Mouse (Mus musculus) embryonic facial prominence, embryonic 12.5 days (tissue): ENCODE results near the gene Gng12. TPM values are rescaled to one million over a fixed set of nuclear protein-coding genes. Genes with fewer than 3 reads are reported as not detected.
A peak's percentile ranks its signal among the peaks of the same experiment; 100 is the strongest.
"Not testable (repeated sequence)": the region's sequence is repeated elsewhere in the genome, so short reads cannot be mapped to it uniquely, and the experiment has no call there.

Source experiments
- ATAC-seq: fragments of 200-750 bp; cut with Nextera tagmentation; 2 replicates; pipeline ENCODE4 v1.8.0; 2017; ENCODE audit not compliant: insufficient number of reproducible peaks, insufficient read depth, low FRiP score, low TSS enrichment
- H3K27ac ChIP-seq: fragments of 300-500 bp; sonication (generic); 2 replicates; pipeline ENCODE4 v1.5.1; 2016; ENCODE audit warnings: mild to moderate bottlenecking
- H3K27me3 ChIP-seq: fragments of 300-500 bp; sonication (generic); 2 replicates; pipeline ENCODE4 v1.6.1; 2016; ENCODE audit warnings: mild to moderate bottlenecking, moderate library complexity
- H3K36me3 ChIP-seq: fragments of 300-500 bp; sonication (generic); 2 replicates; pipeline ENCODE4 v1.6.1; 2016; ENCODE audit warnings: mild to moderate bottlenecking
- H3K4me1 ChIP-seq: fragments of 300-500 bp; sonication (generic); 2 replicates; pipeline ENCODE4 v1.6.1; 2016
- H3K4me2 ChIP-seq: fragments of 300-500 bp; sonication (generic); replicated peaks from 2 replicates; pipeline ENCODE4 v1.6.1; 2016; ENCODE audit warnings: mild to moderate bottlenecking, moderate library complexity
- H3K4me3 ChIP-seq: fragments of 300-500 bp; sonication (generic); 2 replicates; pipeline ENCODE4 v1.5.1; 2016; ENCODE audit warnings: mild to moderate bottlenecking
- H3K9ac ChIP-seq: fragments of 300-500 bp; sonication (generic); 2 replicates; pipeline ENCODE4 v1.6.1; 2016; ENCODE audit warnings: mild to moderate bottlenecking, moderate library complexity
- H3K9me3 ChIP-seq: fragments of 300-500 bp; sonication (generic); 2 replicates; pipeline ENCODE4 v1.6.1; 2016; ENCODE audit warnings: mild to moderate bottlenecking, moderate library complexity
- WGBS: fragments of 180-500 bp; shearing (Covaris S2); methylation state at CpG from one replicate; pipeline ENCODE4 v1.1.7; 2016; 5-methylcytosine and 5-hydroxymethylcytosine counted together
- polyA plus RNA-seq: library from polyadenylated mRNA; unstranded; fragments of >200 nt; fragmentation: Nextera tagmentation; extraction: Ambion mirVana; gene quantifications from 2 replicates; pipeline ENCODE4 v1.2.1, GENCODE M21; 2016

The Gng12 gene
- polyA plus RNA-seq, result 48.2 and 55.7 TPM in 2 replicates

- H3K4me2 ChIP-seq, result peak within 1 kb of the TSS; percentile 80
- WGBS, result under 1% methylated on average over 75 of the region's 98 CpGs
- peaks cover 12% of the 10 kb centered on the region; the same call in 1 of the 2 replicates for H3K4me1 ChIP-seq
- H3K27me3 ChIP-seq, result no peaks in the 10 kb centered on the region; the same call in 1 of the 2 replicates
- peak within 1 kb of the TSS; percentile 87 for H3K9ac ChIP-seq
- peak within 1 kb of the TSS; percentile 80 for H3K4me3 ChIP-seq
- ATAC-seq, result peak; percentile 89
- H3K9me3 ChIP-seq, result no peaks in the 10 kb centered on the region
- H3K36me3 ChIP-seq, result no peaks in the 10 kb centered on the region
- 0 out of 2 replicates have a peak within 1 kb of the TSS, but pooled peaks have one; percentile 17 for H3K27ac ChIP-seq
These were observed at the start of gene Gng12 for GRCm38 (mm10) chr6:66896119-66896920. TSS of gene Gng12 (plus strand) at chr6:66896397.

- H3K27me3 ChIP-seq, result no peaks in the 10 kb centered on the region
- 21% methylated on average over 4 of the region's 4 CpGs for WGBS
- no peaks in the 10 kb centered on the region for H3K9me3 ChIP-seq
- no peak overlapping the region for H3K4me3 ChIP-seq
- ATAC-seq, result no peak
- H3K27ac ChIP-seq, result no peak overlapping the region
- no peaks in the 10 kb centered on the region for H3K36me3 ChIP-seq
- no peaks in the 10 kb centered on the region for H3K4me1 ChIP-seq
- no peak overlapping the region for H3K9ac ChIP-seq
- no peak overlapping the region for H3K4me2 ChIP-seq
These were observed 47.3 kb upstream of the Gng12 start for GRCm38 (mm10) chr6:66848936-66849335.

- H3K27ac ChIP-seq, result no peak overlapping the region
- H3K27me3 ChIP-seq, result no peaks in the 10 kb centered on the region
- no peaks in the 10 kb centered on the region for H3K36me3 ChIP-seq
- H3K9ac ChIP-seq, result no peak overlapping the region
- H3K4me1 ChIP-seq, result no peaks in the 10 kb centered on the region
- no peak overlapping the region for H3K4me2 ChIP-seq
- H3K4me3 ChIP-seq, result no peak overlapping the region
- H3K9me3 ChIP-seq, result no peaks in the 10 kb centered on the region
- no peak for ATAC-seq
These were observed 40.0 kb upstream of the Gng12 start for GRCm38 (mm10) chr6:66856236-66856635.

GRCm38 (mm10) chr6:66858356-66858755 lies 37.8 kb upstream of the Gng12 start:
- Histone ChIP-seq H3K4me2 (no peak overlapping the region), H3K4me3 (no peak overlapping the region), H3K4me1 (no peaks in the 10 kb centered on the region), H3K27me3 (no peaks in the 10 kb centered on the region), H3K27ac (no peak overlapping the region), H3K9ac (no peak overlapping the region), H3K9me3 (no peaks in the 10 kb centered on the region), H3K36me3 (no peaks in the 10 kb centered on the region)
- WGBS, result 92% methylated on average over 1 of the region's 1 CpGs
- ATAC-seq, result no peak

- Histone ChIP-seq H3K9ac (no peak overlapping the region), H3K4me3 (no peak overlapping the region), H3K27me3 (no peaks in the 10 kb centered on the region), H3K36me3 (no peaks in the 10 kb centered on the region), H3K4me2 (no peak overlapping the region), H3K27ac (no peak overlapping the region), H3K9me3 (no peaks in the 10 kb centered on the region), H3K4me1 (no peaks in the 10 kb centered on the region)
- ATAC-seq, result no peak
These were observed 36.8 kb upstream of the Gng12 start for GRCm38 (mm10) chr6:66859391-66859790.

- no peak overlapping the region for H3K9ac ChIP-seq
- no peaks in the 10 kb centered on the region for H3K36me3 ChIP-seq
- no peaks in the 10 kb centered on the region for H3K9me3 ChIP-seq
- H3K4me3 ChIP-seq, result no peak overlapping the region
- ATAC-seq, result no peak
- no peaks in the 10 kb centered on the region for H3K4me1 ChIP-seq
- H3K27me3 ChIP-seq, result no peaks in the 10 kb centered on the region
- WGBS, result 77% methylated on average over 2 of the region's 2 CpGs
- H3K27ac ChIP-seq, result no peak overlapping the region
- H3K4me2 ChIP-seq, result no peak overlapping the region
These were observed 31.7 kb upstream of the Gng12 start for GRCm38 (mm10) chr6:66864463-66864862.

- H3K27me3 ChIP-seq, result no peaks in the 10 kb centered on the region
These were observed 29.9 kb upstream of the Gng12 start for GRCm38 (mm10) chr6:66866295-66866694.

GRCm38 (mm10) chr6:66877048-66877447 lies 19.1 kb upstream of the Gng12 start:
- H3K4me3 ChIP-seq, H3K27ac ChIP-seq, H3K36me3 ChIP-seq, ATAC-seq, H3K9ac ChIP-seq, H3K27me3 ChIP-seq, H3K4me2 ChIP-seq, H3K4me1 ChIP-seq, H3K9me3 ChIP-seq: not testable (repeated sequence)
- WGBS, result 93% methylated on average over 13 of the region's 13 CpGs

More at GRCm38 (mm10) chr6:66866295-66866694, 29.9 kb upstream of the Gng12 start:
- WGBS, result 95% methylated on average over 1 of the region's 1 CpGs
- ATAC-seq, result no peak
- H3K27ac ChIP-seq, result no peak overlapping the region
- H3K36me3 ChIP-seq, result no peaks in the 10 kb centered on the region
- H3K9me3 ChIP-seq, result no peaks in the 10 kb centered on the region
- no peak overlapping the region for H3K4me3 ChIP-seq
- H3K4me2 ChIP-seq, result no peak overlapping the region
- H3K4me1 ChIP-seq, result no peaks in the 10 kb centered on the region
- H3K9ac ChIP-seq, result no peak overlapping the region

GRCm38 (mm10) chr6:66890349-66891158 lies 5.6 kb upstream of the Gng12 start:
- no peak for ATAC-seq
- Histone ChIP-seq H3K9ac (no peak overlapping the region), H3K36me3 (no peaks in the 10 kb centered on the region), H3K9me3 (no peaks in the 10 kb centered on the region), H3K4me1 (no peaks in the 10 kb centered on the region), H3K4me2 (no peak overlapping the region), H3K27ac (no peak overlapping the region), H3K27me3 (no peaks in the 10 kb centered on the region; the same call in 1 of the 2 replicates), H3K4me3 (no peak overlapping the region)
- WGBS, result 85% methylated on average over 3 of the region's 3 CpGs

- no peaks in the 10 kb centered on the region for H3K36me3 ChIP-seq
- no peak overlapping the region for H3K9ac ChIP-seq
- no peak overlapping the region for H3K4me2 ChIP-seq
- H3K27me3 ChIP-seq, result no peaks in the 10 kb centered on the region; the same call in 1 of the 2 replicates
- H3K9me3 ChIP-seq, result no peaks in the 10 kb centered on the region
- WGBS, result 78% methylated on average over 5 of the region's 5 CpGs
- H3K27ac ChIP-seq, result no peak overlapping the region
- peaks cover 12% of the 10 kb centered on the region; the same call in 1 of the 2 replicates for H3K4me1 ChIP-seq
- no peak for ATAC-seq
- H3K4me3 ChIP-seq, result no peak overlapping the region
These were observed 2.2 kb upstream of the Gng12 start for GRCm38 (mm10) chr6:66893950-66894349.

- ATAC-seq, result no peak
- no peaks in the 10 kb centered on the region for H3K36me3 ChIP-seq
- no peaks in the 10 kb centered on the region for H3K9me3 ChIP-seq
- H3K4me1 ChIP-seq, result peaks cover 12% of the 10 kb centered on the region; the same call in 1 of the 2 replicates
- no peak overlapping the region for H3K27ac ChIP-seq
- 63% methylated on average over 1 of the region's 1 CpGs for WGBS
- H3K4me3 ChIP-seq, result no peak overlapping the region
- no peaks in the 10 kb centered on the region; the same call in 1 of the 2 replicates for H3K27me3 ChIP-seq
- H3K4me2 ChIP-seq, result no peak overlapping the region
- H3K9ac ChIP-seq, result no peak overlapping the region
These were observed 1.2 kb upstream of the Gng12 start for GRCm38 (mm10) chr6:66894999-66895398.
